Mouse (Mus musculus): Measurements from ENCODE around the gene Mmp14.

- TF ChIP-seq CTCF (IDR thresholded peaks at IDR 0.05; ENCODE audit: low read depth, low read length) (no peak), POLR2A (IDR thresholded peaks at IDR 0.05; ENCODE audit: borderline replicate concordance, low read depth, low read length) (no peak)
These were observed 31.9 kb downstream of the Mmp14 start for GRCm38 (mm10) chr14:54463108-54463958.

Measured in bone marrow macrophage, adult 2 months (primary cell).